Mouse (Mus musculus): ENCODE results near the gene Ugt1a8. TPM values are rescaled to one million over a fixed set of nuclear protein-coding genes. Genes with fewer than 3 reads are reported as not detected.

The Ugt1a8 gene
- total RNA-seq, 2 experiments from 2014 or later, result not detected

DNA sequence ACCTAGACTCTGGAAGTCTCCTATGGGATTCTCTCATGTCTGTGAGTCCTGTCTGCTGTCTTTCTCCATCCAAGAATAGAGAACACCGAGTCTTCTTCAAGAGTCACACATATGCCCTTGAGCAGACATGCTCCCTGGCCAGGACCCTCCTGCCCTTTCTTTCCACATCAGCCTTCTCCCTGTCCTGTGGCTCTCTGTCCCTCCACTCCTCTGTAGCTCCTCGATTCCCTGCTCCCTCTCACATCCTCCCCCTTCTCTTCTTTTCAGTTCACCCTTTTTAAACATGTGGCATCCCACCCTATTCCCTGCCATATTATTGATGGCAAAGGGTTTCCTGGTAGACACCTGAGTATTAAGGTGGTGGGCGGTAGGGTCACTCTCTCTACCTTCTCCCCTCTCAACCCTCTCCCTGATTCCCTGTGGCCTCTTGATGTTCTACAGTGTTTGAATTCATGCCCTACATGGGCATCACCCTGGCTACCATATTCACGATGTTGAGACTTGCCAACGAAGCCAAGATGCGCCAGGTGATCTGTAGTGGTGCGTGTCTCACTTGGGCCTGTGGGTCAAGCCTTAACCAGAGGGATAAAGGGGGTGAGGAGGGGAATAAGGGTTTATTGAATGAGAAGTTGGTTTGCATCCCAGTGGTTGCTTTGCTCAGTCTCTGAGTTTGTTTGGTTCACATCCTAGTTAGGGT, 144.3 kb downstream of the Ugt1a8 start:
- ATAC-seq (replicated peaks; ENCODE audit: low FRiP score, poor library complexity, severe bottlenecking), result no peak

DNA sequence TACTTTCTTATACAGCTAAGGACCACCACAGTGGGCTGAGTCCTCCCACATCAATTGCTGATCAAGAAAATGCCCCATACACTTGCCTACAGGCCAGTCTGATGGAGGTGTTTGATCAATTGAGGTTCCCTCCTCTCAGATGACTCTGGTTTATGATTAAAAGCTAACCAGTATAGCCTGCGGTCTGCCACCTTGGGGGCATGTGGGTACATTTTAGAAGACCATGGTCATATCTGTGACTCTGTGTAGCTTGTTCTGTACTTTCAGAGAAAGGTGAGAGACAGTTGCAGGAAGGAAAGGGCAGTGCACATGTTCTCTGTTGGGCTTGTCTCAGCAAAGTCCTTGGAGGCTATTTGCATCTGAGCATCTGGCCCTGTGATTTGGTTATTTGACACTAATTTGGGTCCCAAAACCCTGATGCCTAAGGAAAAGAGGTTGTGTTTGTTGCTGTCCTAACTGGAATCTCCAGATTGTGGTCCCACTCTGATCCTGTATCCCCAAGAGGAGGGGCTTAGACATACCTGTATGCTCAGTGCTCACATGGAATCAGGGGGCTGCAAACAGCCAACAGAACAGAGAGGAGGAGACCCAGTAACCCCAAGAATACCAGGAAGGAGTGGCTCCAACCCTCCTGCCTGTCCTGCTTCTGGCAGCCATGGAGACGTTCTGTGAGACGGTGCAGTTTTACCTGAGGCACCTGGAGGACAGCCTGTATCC, 145.2 kb downstream of the Ugt1a8 start:
- ATAC-seq (replicated peaks; ENCODE audit: low FRiP score, poor library complexity, severe bottlenecking), result no peak

DNA sequence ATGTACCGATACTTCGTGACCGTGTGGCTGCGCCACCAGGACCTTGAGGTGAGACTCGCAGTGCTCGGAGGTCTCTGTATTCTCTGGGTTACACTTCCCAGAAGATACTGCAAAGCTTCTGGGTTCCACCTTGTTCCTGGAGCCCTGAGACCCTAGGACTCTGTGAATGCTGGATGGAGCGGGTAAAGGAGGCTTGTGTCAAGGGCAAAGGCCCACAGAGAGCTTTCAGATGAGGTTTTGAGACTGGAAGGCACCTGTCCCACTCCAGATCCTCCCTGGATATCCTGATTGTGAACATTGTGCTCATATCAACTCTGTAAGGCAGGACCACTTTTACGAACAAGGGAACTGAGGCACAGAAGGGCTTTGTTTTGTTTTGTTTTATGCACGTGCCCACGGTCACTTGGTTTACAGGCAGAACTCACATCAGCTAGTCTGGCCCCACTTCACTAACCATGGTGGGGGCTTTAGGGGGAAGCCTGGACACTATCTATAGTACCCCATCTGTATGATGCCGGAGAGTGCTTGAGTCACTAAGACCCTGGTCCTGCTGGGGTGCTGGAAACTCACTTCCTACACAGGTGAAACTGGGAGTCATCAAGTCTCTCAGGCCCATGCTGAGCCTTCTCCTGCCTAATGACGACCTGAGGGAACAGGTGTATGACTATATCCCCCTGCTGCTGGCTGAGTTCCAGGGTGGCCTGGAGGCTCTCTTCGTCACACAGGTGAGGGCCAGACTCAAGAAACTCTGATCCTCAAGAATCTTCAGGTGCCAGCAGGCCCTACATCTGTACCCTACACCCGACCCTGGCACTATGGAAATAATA, 146.0 kb downstream of the Ugt1a8 start:
- no peak for ATAC-seq (replicated peaks; ENCODE audit: low FRiP score, poor library complexity, severe bottlenecking)

DNA sequence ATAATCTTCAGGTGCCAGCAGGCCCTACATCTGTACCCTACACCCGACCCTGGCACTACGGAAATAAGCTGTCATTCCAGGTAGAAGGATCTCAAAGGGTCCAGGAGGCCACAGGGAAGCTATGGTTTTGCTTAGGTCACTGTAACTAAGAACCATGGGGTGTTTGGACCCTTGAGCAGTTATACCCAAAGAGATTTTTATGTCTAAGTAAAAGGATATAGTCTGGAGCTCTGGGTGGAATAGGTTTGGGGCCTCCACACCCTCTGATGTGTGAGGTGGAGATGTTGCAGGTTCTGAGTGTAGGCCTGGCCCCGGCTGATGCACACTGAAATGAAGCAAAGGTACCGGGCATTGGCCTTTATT, 146.6 kb downstream of the Ugt1a8 start:
- no peak for ATAC-seq (replicated peaks; ENCODE audit: low FRiP score, poor library complexity, severe bottlenecking)

DNA sequence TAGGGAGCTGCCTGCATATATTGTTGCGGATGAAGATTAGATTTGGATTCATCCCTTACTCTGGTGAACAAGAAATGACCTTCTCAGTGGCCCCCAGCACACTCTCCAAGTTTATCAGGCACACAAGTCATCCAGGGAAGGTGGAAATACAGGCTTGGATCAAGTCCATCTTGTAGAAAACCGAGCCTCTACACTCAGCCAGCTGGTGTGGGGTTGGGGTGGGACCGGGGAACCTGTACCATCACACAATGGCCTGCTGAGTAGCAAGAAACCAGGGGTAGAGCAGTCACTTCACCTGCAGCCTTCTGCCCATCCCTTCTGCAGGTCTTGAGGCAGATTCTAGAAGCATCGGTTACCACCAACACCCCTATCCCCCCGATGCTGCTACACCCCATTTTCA, 147.0 kb downstream of the Ugt1a8 start:
- ATAC-seq (replicated peaks; ENCODE audit: low FRiP score, poor library complexity, severe bottlenecking), result no peak

DNA sequence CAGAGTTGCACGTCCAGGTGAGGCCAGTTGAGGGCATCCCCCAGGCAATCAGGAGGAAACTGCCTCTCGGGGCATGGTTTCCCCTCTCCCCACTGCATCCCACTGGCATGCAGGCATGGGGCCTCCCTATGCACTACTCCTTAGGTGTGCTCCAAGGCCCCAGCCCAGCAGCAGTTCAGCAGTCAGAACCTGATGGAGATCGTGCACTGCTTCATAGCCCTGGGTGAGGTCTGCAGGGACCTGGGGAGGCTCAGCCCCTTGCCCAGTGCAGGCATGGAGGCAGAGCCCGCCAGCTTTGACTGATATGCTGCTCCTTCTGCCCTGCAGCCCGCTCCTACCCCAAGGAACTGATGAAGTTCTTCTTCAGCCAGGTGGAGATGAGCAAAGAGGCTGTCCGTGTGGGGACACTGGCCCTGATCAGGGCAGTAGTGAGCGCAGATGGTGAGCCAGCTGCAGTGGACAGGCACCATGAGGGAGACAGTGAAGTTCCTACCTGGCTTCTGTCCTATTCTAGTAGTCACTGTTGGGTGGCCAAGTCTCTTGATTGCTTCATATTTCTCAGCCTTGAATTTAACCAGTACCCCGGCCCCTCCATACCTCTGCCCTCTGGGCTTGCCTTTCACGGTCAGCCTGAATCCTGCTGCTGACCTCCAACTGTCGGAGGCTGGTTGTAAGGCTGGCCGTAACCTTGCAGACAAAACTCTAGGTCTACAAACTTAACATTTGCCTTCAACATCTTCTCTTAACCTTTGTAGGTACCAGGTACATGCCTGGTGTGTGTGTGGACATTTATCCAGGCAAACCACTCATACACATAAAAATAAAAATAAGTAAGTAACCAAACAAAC, 147.7 kb downstream of the Ugt1a8 start:
- ATAC-seq (replicated peaks; ENCODE audit: low FRiP score, poor library complexity, severe bottlenecking), result no peak

DNA sequence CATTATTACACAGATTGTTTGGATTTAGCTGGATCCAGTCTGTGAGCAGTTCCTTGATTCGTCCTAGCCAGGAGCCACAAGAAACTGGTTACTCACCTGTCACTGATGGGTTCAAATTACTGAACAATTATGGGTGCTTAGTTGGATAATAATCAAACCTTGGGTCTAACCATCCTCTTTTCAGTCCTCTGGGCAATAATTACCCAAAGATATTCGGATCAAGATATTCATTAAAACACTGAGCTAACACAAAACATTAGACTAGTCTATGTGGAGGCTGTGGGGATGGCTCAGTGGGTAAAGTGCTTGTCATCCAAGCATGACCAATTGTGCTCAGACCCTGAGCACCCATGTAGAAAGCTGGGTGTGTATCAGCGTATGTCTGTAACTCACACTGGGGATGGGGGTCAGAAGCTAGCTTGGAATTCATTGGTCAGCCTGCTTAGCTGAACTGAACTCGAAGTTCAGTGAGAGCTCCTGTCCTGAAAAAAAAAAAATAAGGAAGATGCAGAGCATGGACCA, 148.3 kb downstream of the Ugt1a8 start:
- no peak for ATAC-seq (replicated peaks; ENCODE audit: low FRiP score, poor library complexity, severe bottlenecking)

DNA sequence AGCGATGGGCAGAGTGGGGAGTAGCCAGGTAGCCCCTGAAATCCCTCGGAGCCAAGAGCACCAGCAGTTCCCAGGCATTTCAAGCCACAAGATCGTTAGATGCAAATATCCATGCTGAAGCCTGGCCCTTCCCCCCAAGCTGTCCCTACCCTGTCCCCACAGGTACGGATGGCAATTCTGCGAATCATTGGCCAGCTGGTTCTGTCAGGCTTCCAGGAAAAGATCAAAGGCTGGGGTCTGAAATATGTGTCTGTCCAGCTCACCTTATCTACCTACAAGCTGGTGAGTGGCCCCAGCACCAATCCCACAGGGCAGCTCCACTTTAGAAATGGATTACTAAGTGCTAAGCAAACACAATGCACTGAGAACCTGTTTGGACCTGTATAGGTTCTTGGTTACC, 149.7 kb downstream of the Ugt1a8 start:
- ATAC-seq (replicated peaks; ENCODE audit: low FRiP score, poor library complexity, severe bottlenecking), result no peak

DNA sequence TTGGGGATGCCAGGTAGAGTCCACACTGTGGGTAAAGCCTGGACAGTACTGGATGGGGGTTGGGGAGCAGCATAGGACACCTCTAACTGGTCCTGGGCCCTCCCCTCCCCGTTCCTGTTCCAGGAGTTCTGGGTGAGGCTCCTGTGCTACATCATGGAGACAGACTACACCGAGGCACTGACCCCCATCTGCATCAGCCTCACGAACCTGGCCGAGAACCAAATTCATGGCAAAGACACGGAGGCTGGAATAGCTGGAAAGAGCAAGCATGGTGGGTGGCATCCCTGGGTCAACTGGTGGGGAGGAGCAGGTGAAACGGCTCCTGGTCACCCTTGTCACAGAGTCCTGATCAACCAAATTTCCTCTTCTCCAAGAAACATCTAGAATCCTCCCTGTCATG, 151.2 kb downstream of the Ugt1a8 start:
- no peak for ATAC-seq (replicated peaks; ENCODE audit: low FRiP score, poor library complexity, severe bottlenecking)

DNA sequence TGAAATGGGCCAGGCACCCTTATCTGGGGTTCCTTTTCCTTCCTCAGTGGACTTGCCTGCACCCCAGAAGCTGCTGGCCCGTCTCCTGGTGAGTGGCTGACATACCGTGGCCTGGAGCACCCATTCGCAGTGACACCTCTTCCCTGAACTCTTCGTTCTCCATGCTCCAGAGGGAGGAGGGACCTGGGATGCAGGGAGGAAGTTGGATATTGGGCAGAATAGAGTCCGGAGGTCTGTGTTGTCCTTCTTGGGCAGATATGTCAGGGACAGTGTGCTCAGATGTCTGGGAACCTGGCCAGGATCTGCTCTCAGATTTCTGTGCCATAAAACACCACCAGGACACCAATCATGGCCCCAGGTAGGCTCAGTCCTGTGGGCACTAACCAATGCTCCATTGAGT, 152.5 kb downstream of the Ugt1a8 start:
- ATAC-seq (replicated peaks; ENCODE audit: low FRiP score, poor library complexity, severe bottlenecking), result no peak

DNA sequence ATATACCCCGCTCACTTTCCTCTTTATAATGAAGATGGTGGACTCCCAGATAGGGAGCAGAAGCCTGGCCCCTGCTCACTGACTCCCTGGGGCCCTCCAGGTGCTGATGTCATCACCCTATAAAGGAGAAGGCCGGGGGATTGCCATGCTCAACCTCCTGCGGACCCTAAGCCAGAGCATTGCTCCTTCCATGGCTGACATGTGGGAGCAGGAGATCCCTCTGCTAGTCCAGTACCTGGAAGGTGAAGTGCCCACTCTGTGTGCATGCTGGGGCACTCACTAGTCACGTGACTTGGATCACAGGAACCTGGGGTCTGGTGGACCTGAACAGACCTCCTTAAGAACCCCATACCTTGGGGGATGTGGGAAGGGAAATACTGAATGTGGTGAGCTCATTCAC, 153.0 kb downstream of the Ugt1a8 start:
- ATAC-seq (replicated peaks; ENCODE audit: low FRiP score, poor library complexity, severe bottlenecking), result no peak

DNA sequence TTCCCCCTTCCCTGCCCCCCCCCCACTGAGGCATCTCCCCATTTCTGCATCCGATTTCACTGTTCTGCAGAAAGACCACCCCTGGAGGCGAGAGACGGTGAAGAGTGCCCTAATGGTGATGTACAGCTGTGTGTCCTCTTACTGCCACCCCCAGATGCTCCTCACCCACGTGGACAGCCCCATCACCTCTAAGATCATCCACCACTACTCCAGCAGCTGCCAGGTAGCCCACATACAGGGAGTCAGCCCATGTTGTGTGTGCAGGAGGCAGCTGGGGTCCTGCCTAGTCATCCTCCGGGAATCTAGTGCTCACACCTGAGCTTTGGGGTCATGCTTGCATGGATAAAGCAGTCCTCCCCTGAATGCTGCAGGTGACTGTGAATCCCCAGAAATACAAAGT, 156.2 kb downstream of the Ugt1a8 start:
- no peak for ATAC-seq (replicated peaks; ENCODE audit: low FRiP score, poor library complexity, severe bottlenecking)

DNA sequence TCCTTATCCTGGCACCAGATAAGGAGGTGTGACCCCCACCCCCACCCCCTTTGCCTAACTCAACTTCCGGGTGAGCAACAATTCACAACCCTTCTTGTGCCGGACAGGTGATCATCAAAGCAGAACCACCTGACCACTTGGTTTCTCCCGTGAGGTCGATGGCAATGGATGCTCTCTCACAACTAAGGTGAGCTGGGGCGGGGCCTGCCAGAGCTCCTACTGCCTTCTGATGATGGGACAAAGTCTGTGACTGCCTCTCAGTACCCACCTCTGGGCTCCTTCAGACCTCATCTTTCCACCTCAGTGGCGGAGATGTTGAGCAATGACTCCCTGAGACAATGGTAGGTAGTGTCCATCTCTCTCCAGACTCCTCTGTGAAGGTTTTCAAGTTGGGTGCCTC, 158.3 kb downstream of the Ugt1a8 start:
- no peak for ATAC-seq (replicated peaks; ENCODE audit: low FRiP score, poor library complexity, severe bottlenecking)

DNA sequence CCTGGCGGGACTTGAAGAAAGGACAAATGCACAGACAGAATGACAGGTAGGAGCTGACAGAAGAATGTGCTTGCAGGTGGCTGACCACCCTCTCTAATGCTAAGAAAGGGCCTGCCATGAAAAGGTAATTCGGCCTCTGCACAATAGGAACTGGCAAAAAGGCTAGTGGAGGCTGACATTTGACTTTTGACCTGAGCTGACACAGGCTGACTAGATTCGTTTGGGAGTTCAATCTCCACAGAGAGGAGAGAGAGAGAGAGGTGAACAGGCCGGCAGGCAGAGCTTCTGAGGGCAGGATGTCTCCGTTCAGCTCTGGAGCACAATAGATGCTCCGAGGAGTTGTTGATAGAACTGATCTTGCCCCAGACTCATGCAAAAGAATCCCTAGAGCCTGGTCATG, 158.8 kb downstream of the Ugt1a8 start:
- no peak for ATAC-seq (replicated peaks; ENCODE audit: low FRiP score, poor library complexity, severe bottlenecking)

DNA sequence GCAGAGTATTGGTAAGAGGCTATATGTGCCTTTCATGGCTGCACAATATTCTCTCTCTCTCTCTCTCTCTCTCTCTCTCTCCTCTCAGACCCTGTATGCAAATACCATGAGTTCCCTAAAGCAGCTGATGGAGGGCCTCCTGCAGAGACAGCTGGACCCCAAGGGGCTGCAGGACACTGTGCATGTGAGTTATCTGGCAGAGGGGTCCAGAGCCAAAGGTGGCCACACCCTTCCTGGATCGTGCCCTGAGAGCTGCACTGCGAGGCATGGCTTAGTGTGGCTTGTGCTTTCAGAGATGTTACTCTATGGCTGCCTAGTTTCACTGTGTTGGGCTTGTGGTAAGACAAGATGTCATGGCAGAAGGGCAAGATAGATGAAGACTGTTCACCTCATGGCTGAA, 160.0 kb downstream of the Ugt1a8 start:
- no peak for ATAC-seq (replicated peaks; ENCODE audit: low FRiP score, poor library complexity, severe bottlenecking)

DNA sequence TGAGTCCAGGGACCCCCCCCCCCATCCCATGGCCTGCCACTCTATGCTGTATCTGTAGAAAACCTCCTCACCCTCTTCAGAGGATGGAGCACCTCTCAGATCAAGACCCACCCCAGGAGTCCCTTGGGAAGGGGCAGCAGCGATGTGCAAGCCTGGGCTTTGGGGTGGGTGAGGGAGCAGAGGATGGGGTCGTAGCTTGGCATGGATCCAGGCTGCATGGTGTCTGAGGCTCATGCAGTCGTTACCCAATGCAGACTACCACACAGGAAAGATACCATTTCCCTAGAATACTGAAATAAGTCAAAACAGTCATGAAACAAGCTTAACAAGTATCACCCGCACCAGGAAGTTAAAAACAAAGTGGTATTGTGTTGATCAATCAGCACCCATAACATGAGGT, 161.0 kb downstream of the Ugt1a8 start:
- no peak for ATAC-seq (replicated peaks; ENCODE audit: low FRiP score, poor library complexity, severe bottlenecking)

DNA sequence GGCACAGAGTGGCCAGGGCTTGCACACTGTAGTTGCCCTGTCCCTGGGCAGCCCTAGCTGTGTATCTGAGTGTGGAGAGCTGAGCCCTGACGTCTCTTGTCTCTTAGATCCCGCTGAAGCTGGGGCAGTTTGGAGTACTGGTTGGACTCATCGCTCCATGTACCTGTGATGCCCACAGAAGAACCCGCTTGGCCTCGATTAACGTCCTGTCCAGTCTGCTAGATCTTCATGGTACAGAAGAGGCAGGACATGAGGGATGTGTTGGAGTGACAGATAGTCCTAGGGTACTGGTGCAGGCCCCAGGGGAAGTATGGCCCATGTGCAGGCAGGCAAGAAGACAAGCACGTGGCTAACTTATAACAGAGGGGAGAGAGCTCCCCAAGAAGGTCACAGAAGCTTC, 162.0 kb downstream of the Ugt1a8 start:
- ATAC-seq (replicated peaks; ENCODE audit: low FRiP score, poor library complexity, severe bottlenecking), result no peak

DNA sequence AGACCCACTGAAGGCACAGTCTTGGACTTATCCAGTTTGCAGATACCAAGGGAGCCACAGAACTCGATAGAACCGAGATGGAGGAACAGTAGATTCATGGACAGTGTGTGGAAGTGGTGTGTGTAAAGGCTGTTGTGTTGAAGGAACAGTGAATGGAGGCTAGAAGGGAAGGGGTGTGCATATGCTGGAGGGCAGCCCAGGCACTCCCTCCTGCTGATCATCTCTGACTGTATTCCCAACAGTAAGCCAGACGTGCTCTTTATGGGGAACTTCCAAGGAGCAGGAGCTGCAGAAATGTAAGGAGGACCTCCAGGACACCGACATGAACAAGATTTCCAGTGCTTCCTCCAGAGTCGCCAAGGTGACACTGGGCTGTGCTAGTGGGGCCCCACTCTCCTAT, 162.4 kb downstream of the Ugt1a8 start:
- no peak for ATAC-seq (replicated peaks; ENCODE audit: low FRiP score, poor library complexity, severe bottlenecking)

DNA sequence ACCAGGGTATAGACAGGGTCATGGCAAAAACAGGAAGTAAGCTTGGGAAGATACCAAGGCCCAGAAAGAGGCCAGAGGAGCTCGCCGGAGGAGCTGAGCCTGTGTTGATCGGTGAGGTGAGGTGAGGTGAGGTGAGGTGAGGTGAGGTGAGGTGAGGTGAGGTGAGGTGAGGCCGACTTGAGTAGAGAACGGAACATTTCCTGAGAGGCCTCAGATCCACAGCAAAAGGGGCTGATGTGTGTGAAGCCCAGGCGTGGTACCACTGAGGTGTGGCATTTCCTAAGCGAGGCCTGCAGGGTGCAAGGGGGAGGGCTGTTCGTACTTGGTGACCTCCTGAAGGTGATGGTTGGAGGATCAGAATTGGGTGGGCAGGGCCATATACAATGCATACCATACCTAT, 165.5 kb downstream of the Ugt1a8 start:
- ATAC-seq (replicated peaks; ENCODE audit: low FRiP score, poor library complexity, severe bottlenecking), result no peak

DNA sequence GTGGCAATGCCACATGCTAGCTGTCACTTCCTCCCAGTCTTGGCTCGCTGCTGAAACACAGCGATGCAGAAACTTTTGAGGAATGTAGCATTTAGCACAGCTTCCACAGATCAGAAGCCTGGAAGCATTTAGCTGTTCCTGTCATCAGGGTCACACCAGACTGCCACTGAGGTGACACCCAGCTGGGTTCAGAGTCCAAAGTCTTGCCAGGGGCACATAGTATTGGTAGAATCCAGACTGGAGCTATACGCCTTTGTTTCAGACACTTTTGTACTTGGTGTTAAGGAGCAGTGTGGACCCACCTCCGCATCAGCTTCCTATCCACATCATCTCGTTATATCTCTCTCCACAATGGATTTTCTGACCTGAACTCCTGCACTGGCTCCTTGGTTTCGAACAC, 165.9 kb downstream of the Ugt1a8 start:
- ATAC-seq (replicated peaks; ENCODE audit: low FRiP score, poor library complexity, severe bottlenecking), result no peak

Data from erythroblast, adult 5-6 weeks (primary cell).